In genomic region chr12:80522006-80522405, GRCm38 (mm10) we compare ENCODE assay signal across 9 mouse cellular contexts. TPM values are rescaled to one million over a fixed set of nuclear protein-coding genes. Genes with fewer than 3 reads are reported as not detected.
DNase-seq lines count a peak whose midpoint lies in the region.
"Had no signal": no experiment of that assay in that cellular context is flagged by ENCODE, and none has a peak within 500 bp of the region (broad histone marks: within the 10 kb centered on the region; RNA-seq: fewer than 3 reads in every experiment).

No protein-coding gene starts in this region.

- peak; percentile 37 to 60 for DNase-seq in layer of hippocampus, postnatal 14 days (ENCODE audit: low spot score in 2 of 2)
- no peak for DNase-seq in layer of hippocampus, adult 11-12 months (ENCODE audit: low spot score)
- DNase-seq in adipocyte (ENCODE audit: low spot score): peak; percentile 56
- peak; percentile 70 for DNase-seq in fibroblast of lung, adult 2 months (ENCODE audit: low read depth)
- DNase-seq in heart, postnatal 36 days: peak; percentile 33 to 52
- no peak for DNase-seq in urinary bladder, adult 18-20 months (ENCODE audit: low spot score in 2 of 2)
- DNase-seq in urinary bladder, adult 2 months (ENCODE audit: low spot score): no peak
- DNase-seq: adrenal gland, postnatal 25 days; kidney, adult 11 months had no signal

- intact Hi-C loops in heart, postnatal 36 days (cut with DNase I): no loop called here

RNA-seq across cellular contexts. Expression of gene Galnt16, which starts 3.9 kb away (rescaled TPM):
- total RNA-seq in layer of hippocampus, postnatal 14 days (2021): 100 to 1,000 TPM; 126 to 127 TPM
- 1 to 10 TPM; 2.7 to 3.7 TPM for total RNA-seq in heart, postnatal 36 days (2021)
- 13.2 and 21.2 TPM in 2 replicates for polyA plus RNA-seq in urinary bladder, adult 2 months (2012; rRNA removed)

RNA-seq across cellular contexts. Expression of gene Exd2, which starts 59.1 kb away (rescaled TPM):
- total RNA-seq in layer of hippocampus, postnatal 14 days (2021): 10 to 100 TPM; 70.3 to 71.3 TPM
- 10 to 100 TPM; 12.8 to 14.4 TPM for total RNA-seq in heart, postnatal 36 days (2021)
- 25.8 and 27.3 TPM in 2 replicates for polyA plus RNA-seq in urinary bladder, adult 2 months (2012; rRNA removed)

Comparison
In these comparisons a context has a peak if more than half of its experiments do, and no peak if none do; other contexts are left out.
1. DNase-seq: peak in layer of hippocampus, postnatal 14 days (2 of 2), adipocyte (single experiment), fibroblast of lung, adult 2 months (single experiment) and heart, postnatal 36 days (2 of 2); none in layer of hippocampus, adult 11-12 months (single experiment), urinary bladder, adult 18-20 months (0 of 2) and urinary bladder, adult 2 months (single experiment).
2. RNA of gene Galnt16, which starts 3.9 kb away (total RNA-seq): 126 to 127 TPM in layer of hippocampus, postnatal 14 days; 2.7 to 3.7 TPM in heart, postnatal 36 days; every median in the first group is over 10 times any median in the second.
3. RNA of gene Exd2, which starts 59.1 kb away (total RNA-seq): 70.3 to 71.3 TPM in layer of hippocampus, postnatal 14 days; 12.8 to 14.4 TPM in heart, postnatal 36 days; every median in the first group is over 4 times any median in the second.